Mouse (Mus musculus) forebrain, embryonic 13.5 days (tissue): Measurements from ENCODE around the gene Cnih3. TPM values are rescaled to one million over a fixed set of nuclear protein-coding genes. Genes with fewer than 3 reads are reported as not detected.

Experiments used
- ATAC-seq: fragments of 200-750 bp; cut with Nextera tagmentation; 2 replicates; pipeline ENCODE4 v1.8.0; 2017
- H3K27ac ChIP-seq: fragments of 300-500 bp; sonication (generic); 2 replicates; pipeline ENCODE4 v1.5.1; 2015; ENCODE audit warnings: inconsistent platforms, mild to moderate bottlenecking, moderate library complexity
- H3K27me3 ChIP-seq: fragments of 300-500 bp; sonication (generic); 2 replicates; pipeline ENCODE4 v1.6.1; 2015; ENCODE audit warnings: mild to moderate bottlenecking, inconsistent platforms
- H3K36me3 ChIP-seq: fragments of 300-500 bp; sonication (generic); 2 replicates; pipeline ENCODE4 v1.6.1; 2015; ENCODE audit warnings: mild to moderate bottlenecking, inconsistent platforms; ENCODE audit not compliant: poor library complexity, severe bottlenecking
- H3K4me1 ChIP-seq: fragments of 300-500 bp; sonication (generic); 2 replicates; pipeline ENCODE4 v1.6.1; 2015; ENCODE audit warnings: inconsistent platforms
- H3K4me2 ChIP-seq: fragments of 300-500 bp; sonication (generic); 2 replicates; pipeline ENCODE4 v1.6.1; 2015; ENCODE audit warnings: inconsistent platforms, mild to moderate bottlenecking, moderate library complexity
- H3K4me3 ChIP-seq: fragments of 300-500 bp; sonication (generic); 2 replicates; pipeline ENCODE4 v1.5.1; 2015; ENCODE audit warnings: mild to moderate bottlenecking, inconsistent platforms
- H3K9ac ChIP-seq: fragments of 300-500 bp; sonication (generic); 2 replicates; pipeline ENCODE4 v1.6.1; 2015; ENCODE audit warnings: mild to moderate bottlenecking, inconsistent platforms
- H3K9me3 ChIP-seq: fragments of 300-500 bp; sonication (generic); replicated peaks from 2 replicates; pipeline ENCODE4 v1.6.1; 2016; ENCODE audit warnings: inconsistent platforms
- WGBS: fragments of 180-500 bp; shearing (Covaris S2); methylation state at CpG from one replicate; pipeline ENCODE4 v1.1.7; 2015; 5-methylcytosine and 5-hydroxymethylcytosine counted together
- polyA plus RNA-seq: library from polyadenylated mRNA; unstranded; fragments of >200 nt; fragmentation: Nextera tagmentation; extraction: Ambion mirVana; gene quantifications from 2 replicates; pipeline ENCODE4 v1.2.1, GENCODE M21; 2015

Gene Cnih3
- polyA plus RNA-seq, 1 experiment from 2014 or later: 9.8 TPM

- Histone ChIP-seq H3K9ac (no peak overlapping the region), H3K4me2 (no peak overlapping the region), H3K36me3 (no peaks in the 10 kb centered on the region), H3K27me3 (peaks cover 18% of the 10 kb centered on the region), H3K4me3 (no peak overlapping the region), H3K9me3 (no peaks in the 10 kb centered on the region; the same call in 1 of the 2 replicates), H3K27ac (no peak overlapping the region), H3K4me1 (peaks cover 18% of the 10 kb centered on the region)
- no peak for ATAC-seq
- WGBS: 69% methylated on average over 2 of the region's 2 CpGs
Observed at GRCm38 (mm10) chr1:181357870-181358269, 5.4 kb downstream of the Cnih3 start.

- no peaks in the 10 kb centered on the region for H3K36me3 ChIP-seq
- no peak overlapping the region for H3K9ac ChIP-seq
- no peaks in the 10 kb centered on the region; the same call in 1 of the 2 replicates for H3K9me3 ChIP-seq
- no peak overlapping the region for H3K4me2 ChIP-seq
- peaks cover 14% of the 10 kb centered on the region for H3K27me3 ChIP-seq
- no peak overlapping the region for H3K27ac ChIP-seq
- H3K4me3 ChIP-seq: no peak overlapping the region
- H3K4me1 ChIP-seq: peaks cover 11% of the 10 kb centered on the region
- 76% methylated on average over 7 of the region's 7 CpGs for WGBS
- no peak for ATAC-seq
Observed at GRCm38 (mm10) chr1:181358526-181358925, 6.1 kb downstream of the Cnih3 start.

- Histone ChIP-seq H3K36me3 (no peaks in the 10 kb centered on the region), H3K9me3 (no peaks in the 10 kb centered on the region; the same call in 1 of the 2 replicates), H3K4me3 (no peak overlapping the region), H3K27me3 (no peaks in the 10 kb centered on the region), H3K4me1 (no peaks in the 10 kb centered on the region), H3K9ac (no peak overlapping the region), H3K27ac (no peak overlapping the region), H3K4me2 (no peak overlapping the region)
- ATAC-seq: no peak
- WGBS: 84% methylated on average over 3 of the region's 3 CpGs
Observed at GRCm38 (mm10) chr1:181360732-181361131, 8.3 kb downstream of the Cnih3 start.

GRCm38 (mm10) chr1:181364025-181364424, 11.6 kb downstream of the Cnih3 start:
- H3K27me3 ChIP-seq: no peaks in the 10 kb centered on the region
- no peaks in the 10 kb centered on the region; the same call in 1 of the 2 replicates for H3K9me3 ChIP-seq
- H3K9ac ChIP-seq: no peak overlapping the region
- ATAC-seq: no peak
- WGBS: 90% methylated on average over 4 of the region's 4 CpGs
- no peak overlapping the region for H3K4me3 ChIP-seq
- peaks cover 13% of the 10 kb centered on the region for H3K4me1 ChIP-seq
- no peaks in the 10 kb centered on the region for H3K36me3 ChIP-seq
- no peak overlapping the region for H3K4me2 ChIP-seq
- no peak overlapping the region for H3K27ac ChIP-seq

GRCm38 (mm10) chr1:181365376-181365775, 12.9 kb downstream of the Cnih3 start:
- 77% methylated on average over 3 of the region's 3 CpGs for WGBS
- H3K36me3 ChIP-seq: no peaks in the 10 kb centered on the region
- H3K27ac ChIP-seq: no peak overlapping the region
- H3K27me3 ChIP-seq: no peaks in the 10 kb centered on the region
- H3K4me2 ChIP-seq: no peak overlapping the region
- H3K4me1 ChIP-seq: peaks cover 23% of the 10 kb centered on the region
- H3K9ac ChIP-seq: no peak overlapping the region
- H3K4me3 ChIP-seq: no peak overlapping the region
- ATAC-seq: no peak
- no peaks in the 10 kb centered on the region for H3K9me3 ChIP-seq

GRCm38 (mm10) chr1:181368789-181369570, 16.6 kb downstream of the Cnih3 start:
- Histone ChIP-seq H3K4me1 (peaks cover 23% of the 10 kb centered on the region), H3K9ac (no peak overlapping the region), H3K4me3 (no peak overlapping the region), H3K27me3 (no peaks in the 10 kb centered on the region), H3K36me3 (no peaks in the 10 kb centered on the region), H3K4me2 (no peak overlapping the region), H3K9me3 (no peaks in the 10 kb centered on the region), H3K27ac (peak overlapping the region; percentile 57; the same call in 1 of the 2 replicates)
- peak; percentile 37; the same call in 1 of the 2 replicates for ATAC-seq
- 31% methylated on average over 3 of the region's 3 CpGs for WGBS

- no peak overlapping the region for H3K9ac ChIP-seq
- H3K4me2 ChIP-seq: no peak overlapping the region
- peak; percentile 44; the same call in 1 of the 2 replicates for ATAC-seq
- no peaks in the 10 kb centered on the region for H3K9me3 ChIP-seq
- WGBS: 81% methylated on average over 3 of the region's 3 CpGs
- H3K4me1 ChIP-seq: peaks cover 23% of the 10 kb centered on the region
- no peaks in the 10 kb centered on the region for H3K36me3 ChIP-seq
- H3K27me3 ChIP-seq: no peaks in the 10 kb centered on the region
- H3K27ac ChIP-seq: no peak overlapping the region
- H3K4me3 ChIP-seq: no peak overlapping the region
Observed at GRCm38 (mm10) chr1:181370370-181370769, 17.9 kb downstream of the Cnih3 start.

GRCm38 (mm10) chr1:181371226-181371625, 18.8 kb downstream of the Cnih3 start:
- Histone ChIP-seq H3K36me3 (no peaks in the 10 kb centered on the region), H3K4me3 (no peak overlapping the region), H3K4me2 (no peak overlapping the region), H3K27me3 (no peaks in the 10 kb centered on the region), H3K9me3 (no peaks in the 10 kb centered on the region), H3K9ac (no peak overlapping the region), H3K4me1 (peaks cover 27% of the 10 kb centered on the region), H3K27ac (no peak overlapping the region)
- no peak for ATAC-seq
- 92% methylated on average over 4 of the region's 4 CpGs for WGBS

GRCm38 (mm10) chr1:181372306-181372705, 19.9 kb downstream of the Cnih3 start:
- Histone ChIP-seq H3K4me1 (peaks cover 32% of the 10 kb centered on the region), H3K27me3 (no peaks in the 10 kb centered on the region), H3K36me3 (no peaks in the 10 kb centered on the region), H3K4me2 (no peak overlapping the region), H3K9me3 (no peaks in the 10 kb centered on the region), H3K9ac (no peak overlapping the region), H3K27ac (no peak overlapping the region), H3K4me3 (no peak overlapping the region)
- ATAC-seq: no peak
- 80% methylated on average over 6 of the region's 6 CpGs for WGBS

- no peak for ATAC-seq
- Histone ChIP-seq H3K27ac (no peak overlapping the region), H3K27me3 (no peaks in the 10 kb centered on the region), H3K9ac (no peak overlapping the region), H3K4me1 (peaks cover 12% of the 10 kb centered on the region; the same call in 1 of the 2 replicates), H3K4me3 (no peak overlapping the region), H3K4me2 (no peak overlapping the region), H3K9me3 (no peaks in the 10 kb centered on the region), H3K36me3 (no peaks in the 10 kb centered on the region)
- 84% methylated on average over 9 of the region's 9 CpGs for WGBS
Observed at GRCm38 (mm10) chr1:181374627-181375374, 22.4 kb downstream of the Cnih3 start.

GRCm38 (mm10) chr1:181376431-181376830, 24.0 kb downstream of the Cnih3 start:
- H3K4me2 ChIP-seq: no peak overlapping the region
- no peak overlapping the region for H3K27ac ChIP-seq
- peak; percentile 28; the same call in 1 of the 2 replicates for ATAC-seq
- H3K27me3 ChIP-seq: no peaks in the 10 kb centered on the region
- H3K9ac ChIP-seq: no peak overlapping the region
- WGBS: 59% methylated on average over 8 of the region's 8 CpGs
- H3K36me3 ChIP-seq: no peaks in the 10 kb centered on the region
- peaks cover 10% of the 10 kb centered on the region; the same call in 1 of the 2 replicates for H3K4me1 ChIP-seq
- H3K4me3 ChIP-seq: no peak overlapping the region
- no peaks in the 10 kb centered on the region for H3K9me3 ChIP-seq

GRCm38 (mm10) chr1:181379664-181380063, 27.2 kb downstream of the Cnih3 start:
- H3K9me3 ChIP-seq: no peaks in the 10 kb centered on the region

More at GRCm38 (mm10) chr1:181379664-181380063, 27.2 kb downstream of the Cnih3 start:
- no peak overlapping the region for H3K9ac ChIP-seq
- H3K36me3 ChIP-seq: no peaks in the 10 kb centered on the region
- ATAC-seq: peak; percentile 43; the same call in 1 of the 2 replicates
- peaks cover 13% of the 10 kb centered on the region; the same call in 1 of the 2 replicates for H3K4me1 ChIP-seq
- H3K4me2 ChIP-seq: no peak overlapping the region
- 30% methylated on average over 8 of the region's 8 CpGs for WGBS
- no peaks in the 10 kb centered on the region for H3K27me3 ChIP-seq
- H3K4me3 ChIP-seq: no peak overlapping the region
- H3K27ac ChIP-seq: no peak overlapping the region
